Mouse (Mus musculus) hindbrain, embryonic 12.5 days (tissue): ENCODE measurements around the gene Mcl1. TPM values are rescaled to one million over a fixed set of nuclear protein-coding genes. Genes with fewer than 3 reads are reported as not detected.

Experiments used
- ATAC-seq: fragments of 200-750 bp; cut with Nextera tagmentation; 2 replicates; pipeline ENCODE4 v1.8.0; 2017; ENCODE audit warnings: moderate TSS enrichment; ENCODE audit not compliant: low FRiP score
- H3K27ac ChIP-seq: fragments of 300-500 bp; sonication (generic); 2 replicates; pipeline ENCODE4 v1.5.1; 2016; ENCODE audit warnings: mild to moderate bottlenecking
- H3K27me3 ChIP-seq: fragments of 300-500 bp; sonication (generic); 2 replicates; pipeline ENCODE4 v1.6.1; 2016; ENCODE audit warnings: mild to moderate bottlenecking
- H3K36me3 ChIP-seq: fragments of 300-500 bp; sonication (generic); 2 replicates; pipeline ENCODE4 v1.6.1; 2016; ENCODE audit warnings: mild to moderate bottlenecking
- H3K4me1 ChIP-seq: fragments of 300-500 bp; sonication (generic); 2 replicates; pipeline ENCODE4 v1.6.1; 2016
- H3K4me2 ChIP-seq: fragments of 300-500 bp; sonication (generic); replicated peaks from 2 replicates; pipeline ENCODE4 v1.6.1; 2016; ENCODE audit warnings: mild to moderate bottlenecking
- H3K4me3 ChIP-seq: fragments of 300-500 bp; sonication (generic); 2 replicates; pipeline ENCODE4 v1.5.1; 2016; ENCODE audit warnings: mild to moderate bottlenecking
- H3K9ac ChIP-seq: fragments of 300-500 bp; sonication (generic); 2 replicates; pipeline ENCODE4 v1.6.1; 2016; ENCODE audit warnings: mild to moderate bottlenecking, moderate library complexity
- H3K9me3 ChIP-seq: fragments of 300-500 bp; sonication (generic); replicated peaks from 2 replicates; pipeline ENCODE4 v1.6.1; 2016; ENCODE audit warnings: mild to moderate bottlenecking
- WGBS: fragments of 180-500 bp; shearing (Covaris S2); methylation state at CpG from one replicate; pipeline ENCODE4 v1.1.7; 2016; 5-methylcytosine and 5-hydroxymethylcytosine counted together
- polyA plus RNA-seq: library from polyadenylated mRNA; unstranded; fragments of >200 nt; fragmentation: Nextera tagmentation; extraction: Ambion mirVana; gene quantifications from 2 replicates; pipeline ENCODE4 v1.2.1, GENCODE M21; 2016

Mcl1 gene
- polyA plus RNA-seq, 1 experiment from 2014 or later: 86.4 TPM

GRCm38 (mm10) chr3:95693821-95694807 lies 35.5 kb downstream of the Mcl1 start:
- no peak overlapping the region for H3K27ac ChIP-seq
- 54% methylated on average over 11 of the region's 11 CpGs for WGBS

GRCm38 (mm10) chr3:95694808-95695703 lies 36.5 kb downstream of the Mcl1 start:
- Histone ChIP-seq H3K9ac (no peak overlapping the region), H3K27ac (no peak overlapping the region; the same call in 1 of the 2 replicates), H3K9me3 (no peaks in the 10 kb centered on the region), H3K4me2 (no peak overlapping the region), H3K36me3 (no peaks in the 10 kb centered on the region), H3K27me3 (no peaks in the 10 kb centered on the region), H3K4me3 (no peak overlapping the region), H3K4me1 (peaks cover 15% of the 10 kb centered on the region)
- no peak for ATAC-seq
- 89% methylated on average over 11 of the region's 11 CpGs for WGBS

More at GRCm38 (mm10) chr3:95693821-95694807, 35.5 kb downstream of the Mcl1 start:
- no peaks in the 10 kb centered on the region for H3K9me3 ChIP-seq
- H3K4me2 ChIP-seq: no peak overlapping the region
- no peak for ATAC-seq
- no peak overlapping the region for H3K4me3 ChIP-seq
- no peaks in the 10 kb centered on the region for H3K36me3 ChIP-seq
- H3K27me3 ChIP-seq: no peaks in the 10 kb centered on the region; the same call in 1 of the 2 replicates
- no peak overlapping the region for H3K9ac ChIP-seq
- H3K4me1 ChIP-seq: peaks cover 21% of the 10 kb centered on the region

DNA sequence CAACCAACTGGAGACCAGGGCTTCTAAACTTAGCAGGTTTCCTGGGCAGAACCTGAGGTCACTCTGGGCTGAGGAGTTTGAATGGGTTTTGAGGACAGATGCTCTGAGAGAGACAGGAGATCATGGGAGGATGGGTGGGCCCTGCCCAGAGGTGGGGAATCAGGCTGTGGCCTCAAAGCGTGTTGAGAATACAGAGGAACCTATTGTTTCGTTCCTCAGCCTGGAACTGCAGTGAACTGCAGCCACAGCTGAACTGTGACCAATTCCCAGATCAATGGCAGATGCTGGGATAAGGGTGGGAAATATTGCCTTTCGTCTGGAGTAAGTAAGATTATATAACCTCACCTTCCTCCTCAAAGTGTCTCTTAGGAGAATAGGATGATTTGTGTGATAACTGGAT lies 37.2 kb downstream of the Mcl1 start:
- no peak for ATAC-seq
- Histone ChIP-seq H3K4me3 (no peak overlapping the region), H3K36me3 (no peaks in the 10 kb centered on the region)

DNA sequence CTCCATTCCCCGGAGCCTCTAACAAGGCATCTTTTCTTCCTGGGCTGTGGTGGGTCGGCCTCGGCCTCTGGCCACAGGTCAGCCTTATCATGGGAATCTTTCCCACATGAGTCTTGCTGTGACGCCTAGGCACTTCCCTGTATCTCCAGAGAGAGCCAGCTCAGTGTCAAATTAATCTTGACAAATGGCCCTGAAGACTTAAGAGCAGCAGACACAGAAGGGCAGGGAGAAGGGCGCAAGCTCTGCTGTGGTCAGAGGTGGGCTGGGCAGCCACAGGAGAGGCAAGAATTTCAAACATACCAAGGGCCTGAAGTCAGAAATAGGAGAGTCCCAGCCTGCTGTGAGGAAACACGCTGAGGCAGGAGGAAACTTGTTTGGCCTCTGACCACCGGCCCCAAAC lies 37.8 kb downstream of the Mcl1 start:
- H3K4me2 ChIP-seq: no peak overlapping the region
- H3K9ac ChIP-seq: no peak overlapping the region
- 20% methylated on average over 7 of the region's 7 CpGs for WGBS
- H3K36me3 ChIP-seq: no peaks in the 10 kb centered on the region
- no peaks in the 10 kb centered on the region for H3K9me3 ChIP-seq
- H3K4me1 ChIP-seq: peaks cover 22% of the 10 kb centered on the region
- H3K27ac ChIP-seq: 0 out of 2 replicates have a peak overlapping the region, but pooled peaks have one; percentile 25
- H3K4me3 ChIP-seq: no peak overlapping the region
- no peak for ATAC-seq
- no peaks in the 10 kb centered on the region for H3K27me3 ChIP-seq

More for the DNA sequence above, 37.2 kb downstream of the Mcl1 start:
- 24% methylated on average over 3 of the region's 3 CpGs for WGBS
- Histone ChIP-seq H3K27me3 (no peaks in the 10 kb centered on the region), H3K4me2 (no peak overlapping the region), H3K4me1 (peaks cover 19% of the 10 kb centered on the region), H3K27ac (peak overlapping the region; percentile 25; the same call in 1 of the 2 replicates), H3K9ac (no peak overlapping the region), H3K9me3 (no peaks in the 10 kb centered on the region)

DNA sequence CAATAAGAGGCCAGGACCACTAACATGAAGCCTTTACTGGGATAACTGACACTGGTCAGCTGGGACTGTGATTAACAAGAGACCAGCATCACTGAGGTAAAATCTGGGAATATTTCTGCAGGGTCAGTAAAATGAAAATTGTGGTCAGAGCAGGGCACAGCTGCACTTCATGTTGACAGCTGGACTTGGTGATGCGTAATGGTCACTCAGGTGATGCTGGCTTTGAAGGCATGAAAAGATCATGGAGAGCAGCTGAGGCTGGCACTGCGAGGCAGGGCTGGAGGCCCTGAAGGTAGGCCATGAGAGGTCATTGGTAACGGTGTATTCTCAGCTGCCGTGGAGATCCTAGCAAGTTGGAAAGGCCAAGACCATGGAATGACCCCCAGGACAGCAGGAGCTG lies 39.7 kb downstream of the Mcl1 start:
- 89% methylated on average over 4 of the region's 4 CpGs for WGBS
- Histone ChIP-seq H3K9ac (no peak overlapping the region), H3K27ac (no peak overlapping the region), H3K27me3 (no peaks in the 10 kb centered on the region), H3K4me2 (no peak overlapping the region), H3K36me3 (no peaks in the 10 kb centered on the region), H3K4me1 (peaks cover 31% of the 10 kb centered on the region), H3K4me3 (no peak overlapping the region), H3K9me3 (no peaks in the 10 kb centered on the region)
- no peak for ATAC-seq

DNA sequence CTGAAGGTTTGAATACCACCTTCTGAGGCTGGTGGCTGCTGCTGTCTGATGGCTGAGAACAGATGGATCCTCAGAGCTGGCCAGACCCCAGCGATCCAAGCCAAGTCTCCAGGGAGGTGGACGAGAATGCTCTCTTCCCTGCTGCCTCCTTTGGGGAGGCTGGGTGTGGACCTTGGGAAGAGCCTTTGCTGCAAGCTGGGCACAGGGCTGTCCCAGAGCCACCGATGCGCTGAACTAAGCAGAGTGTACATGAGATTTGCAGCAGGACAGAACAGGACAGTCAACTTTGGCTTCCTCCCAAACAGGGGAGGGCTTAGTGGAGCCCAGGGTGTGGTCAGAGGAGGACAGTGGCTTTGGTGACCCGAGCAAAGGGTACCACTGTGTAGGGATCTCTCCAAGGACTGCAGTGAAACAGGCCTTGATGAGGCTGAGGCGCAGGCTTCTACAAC lies 41.7 kb downstream of the Mcl1 start:
- no peaks in the 10 kb centered on the region for H3K36me3 ChIP-seq
- no peak overlapping the region for H3K9ac ChIP-seq
- 54% methylated on average over 6 of the region's 6 CpGs for WGBS
- H3K4me3 ChIP-seq: no peak overlapping the region
- no peak for ATAC-seq
- no peak overlapping the region for H3K4me2 ChIP-seq
- H3K27me3 ChIP-seq: no peaks in the 10 kb centered on the region
- no peaks in the 10 kb centered on the region for H3K9me3 ChIP-seq
- H3K27ac ChIP-seq: no peak overlapping the region
- peaks cover 31% of the 10 kb centered on the region for H3K4me1 ChIP-seq

- Histone ChIP-seq H3K4me1 (peaks cover 23% of the 10 kb centered on the region), H3K27ac (no peak overlapping the region), H3K27me3 (no peaks in the 10 kb centered on the region), H3K4me3 (no peak overlapping the region), H3K4me2 (no peak overlapping the region), H3K36me3 (no peaks in the 10 kb centered on the region), H3K9me3 (no peaks in the 10 kb centered on the region), H3K9ac (no peak overlapping the region)
- WGBS: 59% methylated on average over 2 of the region's 2 CpGs
- ATAC-seq: no peak
These were observed 42.5 kb downstream of the Mcl1 start for GRCm38 (mm10) chr3:95701085-95701484.

GRCm38 (mm10) chr3:95701877-95702540 lies 43.4 kb downstream of the Mcl1 start:
- WGBS: 2% methylated on average over 24 of the region's 24 CpGs
- ATAC-seq: peak; percentile 85
- Histone ChIP-seq H3K9ac (peak overlapping the region; percentile 39; the same call in 1 of the 2 replicates), H3K4me1 (peaks cover 16% of the 10 kb centered on the region), H3K4me2 (peak overlapping the region; percentile 52), H3K27me3 (no peaks in the 10 kb centered on the region), H3K36me3 (no peaks in the 10 kb centered on the region), H3K27ac (no peak overlapping the region; the same call in 1 of the 2 replicates), H3K9me3 (no peaks in the 10 kb centered on the region), H3K4me3 (peak overlapping the region; percentile 13; the same call in 1 of the 2 replicates)

GRCm38 (mm10) chr3:95703276-95703675 lies 44.7 kb downstream of the Mcl1 start:
- Histone ChIP-seq H3K4me1 (peaks cover 16% of the 10 kb centered on the region), H3K36me3 (no peaks in the 10 kb centered on the region), H3K27ac (no peak overlapping the region), H3K27me3 (no peaks in the 10 kb centered on the region), H3K4me3 (no peak overlapping the region), H3K9me3 (no peaks in the 10 kb centered on the region), H3K9ac (no peak overlapping the region), H3K4me2 (no peak overlapping the region)
- WGBS: 100% methylated on average over 3 of the region's 3 CpGs
- ATAC-seq: no peak

- ATAC-seq: no peak
- Histone ChIP-seq H3K4me3 (no peak overlapping the region), H3K9ac (no peak overlapping the region), H3K36me3 (no peaks in the 10 kb centered on the region), H3K27ac (no peak overlapping the region), H3K4me1 (peaks cover 16% of the 10 kb centered on the region), H3K4me2 (no peak overlapping the region), H3K9me3 (no peaks in the 10 kb centered on the region), H3K27me3 (no peaks in the 10 kb centered on the region)
- WGBS: 92% methylated on average over 4 of the region's 4 CpGs
These were observed 46.0 kb downstream of the Mcl1 start for GRCm38 (mm10) chr3:95704612-95705011.

GRCm38 (mm10) chr3:95706273-95706672 lies 47.7 kb downstream of the Mcl1 start:
- Histone ChIP-seq H3K9me3 (no peaks in the 10 kb centered on the region), H3K36me3 (no peaks in the 10 kb centered on the region), H3K9ac (no peak overlapping the region), H3K4me3 (no peak overlapping the region), H3K27me3 (no peaks in the 10 kb centered on the region), H3K27ac (no peak overlapping the region), H3K4me2 (no peak overlapping the region), H3K4me1 (peaks cover 10% of the 10 kb centered on the region)
- ATAC-seq: no peak
- WGBS: 89% methylated on average over 4 of the region's 4 CpGs
